23 mouse cellular contexts compared by ENCODE assay signal in genomic region chr5:122928293-122928692, GRCm38 (mm10).
DNase-seq lines count a peak whose midpoint lies in the region; ATAC-seq and TF ChIP-seq lines count a peak whose summit lies in the region.
"Had no signal": no experiment of that assay in that cellular context is flagged by ENCODE, and none has a peak within 500 bp of the region (broad histone marks: within the 10 kb centered on the region; RNA-seq: fewer than 3 reads in every experiment).

No protein-coding gene starts in this region.

- H3K36me3 ChIP-seq in heart, embryonic 14.5 days (ENCODE audit: control insufficient read depth, insufficient read depth, low read length), result peaks cover 14% of the 10 kb centered on the region
- H3K36me3 ChIP-seq in testis, adult 2 months (ENCODE audit: control insufficient read depth, insufficient read depth, low read length), result no peaks in the 10 kb centered on the region
- no peaks in the 10 kb centered on the region for H3K36me3 ChIP-seq in intestine, embryonic 16.5 days (ENCODE audit: control insufficient read depth, insufficient read depth, low read length)
- no peaks in the 10 kb centered on the region for H3K36me3 ChIP-seq in stomach, postnatal 0 days (ENCODE audit: control insufficient read depth, insufficient read depth, low read length)
- peaks cover 18% of the 10 kb centered on the region for H3K36me3 ChIP-seq in forebrain, embryonic 13.5 days (ENCODE audit: poor library complexity, severe bottlenecking)

- H3K9ac ChIP-seq in heart, embryonic 14.5 days (ENCODE audit: low read length), result no peak overlapping the region
- H3K9ac ChIP-seq in intestine, embryonic 16.5 days (ENCODE audit: low read depth, low read length), result no peak overlapping the region
- no peak overlapping the region for H3K9ac ChIP-seq in stomach, postnatal 0 days (ENCODE audit: low read length)
- H3K9ac ChIP-seq in forebrain, embryonic 13.5 days, result no peak overlapping the region
- H3K9ac ChIP-seq: hindbrain, embryonic 14.5 days; limb, embryonic 12.5 days; liver, postnatal 0 days; midbrain, embryonic 13.5 days; neural tube, embryonic 12.5 days; stomach, embryonic 15.5 days had no signal

- no peak for DNase-seq in heart, adult 9 months (ENCODE audit: low spot score in 2 of 2)
- DNase-seq in testis, postnatal 10 days (ENCODE audit: low spot score), result no peak
- peak; percentile 40 for DNase-seq in stomach, postnatal 0 days (ENCODE audit: low spot score)
- no peak for DNase-seq in cerebellum, postnatal 4 days (ENCODE audit: low spot score in 2 of 2)
- DNase-seq: adrenal gland, postnatal 25 days; cerebellum, adult 8-10 months; cerebellum, postnatal 36 days; gastrocnemius, adult 2 months; kidney, postnatal 36 days; layer of hippocampus, postnatal 36 days had no signal

- H3K4me1 ChIP-seq in heart, embryonic 14.5 days (ENCODE audit: control insufficient read depth in 2 of 2, insufficient read depth in 2 of 2, low read length in 2 of 2), result peaks cover 21 to 34% of the 10 kb centered on the region in 2 experiments
- H3K4me1 ChIP-seq in testis, adult 2 months (ENCODE audit: control insufficient read depth, insufficient read depth, low read length), result no peaks in the 10 kb centered on the region
- 0 out of 2 replicates have a peak, but pooled peaks cover 5% of the 10 kb centered on the region for H3K4me1 ChIP-seq in intestine, embryonic 16.5 days (ENCODE audit: control insufficient read depth, insufficient read depth, low read length)
- H3K4me1 ChIP-seq in stomach, postnatal 0 days (replicated peaks; ENCODE audit: control insufficient read depth, insufficient read depth), result no peaks in the 10 kb centered on the region
- peaks cover 5% of the 10 kb centered on the region; the same call in 1 of the 2 replicates for H3K4me1 ChIP-seq in forebrain, embryonic 13.5 days
- H3K4me1 ChIP-seq: neural tube, embryonic 12.5 days; stomach, embryonic 15.5 days had no signal

- TF ChIP-seq POLR2A in testis, adult 2 months (IDR thresholded peaks at IDR 0.05; ENCODE audit: control insufficient read depth, low read depth, low read length), result no peak

- no peak overlapping the region for H3K27ac ChIP-seq in heart, embryonic 14.5 days (replicated peaks in 1 of 2; ENCODE audit: control insufficient read depth in 1 of 2, insufficient read depth in 1 of 2, low read depth in 2 of 2, low read length in 2 of 2)
- H3K27ac ChIP-seq in testis, adult 2 months (ENCODE audit: control insufficient read depth, insufficient read depth, low read depth, low read length), result no peak overlapping the region
- H3K27ac ChIP-seq in intestine, embryonic 16.5 days (ENCODE audit: low read length), result no peak overlapping the region
- 0 out of 2 replicates have a peak overlapping the region, but pooled peaks have one; percentile 24 for H3K27ac ChIP-seq in stomach, postnatal 0 days (replicated peaks)
- no peak overlapping the region for H3K27ac ChIP-seq in forebrain, embryonic 13.5 days
- H3K27ac ChIP-seq: hindbrain, embryonic 14.5 days; limb, embryonic 12.5 days; midbrain, embryonic 13.5 days; neural tube, embryonic 12.5 days; stomach, embryonic 15.5 days had no signal

- no peaks in the 10 kb centered on the region for H3K9me3 ChIP-seq in heart, embryonic 14.5 days (ENCODE audit: control insufficient read depth, low read length)
- no peaks in the 10 kb centered on the region for H3K9me3 ChIP-seq in intestine, embryonic 16.5 days (ENCODE audit: control insufficient read depth, low read length)
- H3K9me3 ChIP-seq in stomach, postnatal 0 days (ENCODE audit: control insufficient read depth, low read length), result no peaks in the 10 kb centered on the region
- no peaks in the 10 kb centered on the region for H3K9me3 ChIP-seq in forebrain, embryonic 13.5 days (replicated peaks)
- H3K9me3 ChIP-seq: limb, embryonic 12.5 days; megakaryocyte, embryonic 14.5 days; midbrain, embryonic 13.5 days; neural tube, embryonic 12.5 days; stomach, embryonic 15.5 days had no signal

- no peak for TF ChIP-seq EP300 in stomach, postnatal 0 days (optimal IDR thresholded peaks at IDR 0.05)

- H3K27me3 ChIP-seq in heart, embryonic 14.5 days (ENCODE audit: control insufficient read depth, insufficient read depth, low read length), result no peaks in the 10 kb centered on the region
- no peaks in the 10 kb centered on the region for H3K27me3 ChIP-seq in testis, adult 2 months (ENCODE audit: control insufficient read depth, insufficient read depth, low read length)
- H3K27me3 ChIP-seq in intestine, embryonic 16.5 days (replicated peaks; ENCODE audit: control insufficient read depth, insufficient read depth, low read length), result no peaks in the 10 kb centered on the region
- H3K27me3 ChIP-seq in stomach, postnatal 0 days (ENCODE audit: control insufficient read depth, insufficient read depth, low read length), result no peaks in the 10 kb centered on the region
- no peaks in the 10 kb centered on the region for H3K27me3 ChIP-seq in forebrain, embryonic 13.5 days
- H3K27me3 ChIP-seq: limb, embryonic 12.5 days; megakaryocyte, embryonic 14.5 days; midbrain, embryonic 13.5 days; neural tube, embryonic 12.5 days; stomach, embryonic 15.5 days had no signal

- WGBS in heart, embryonic 14.5 days, result 89% methylated on average over 3 of the region's 3 CpGs
- 60% methylated on average over 3 of the region's 3 CpGs for WGBS in intestine, embryonic 16.5 days
- WGBS in stomach, postnatal 0 days, result 59% methylated on average over 3 of the region's 3 CpGs
- WGBS in forebrain, embryonic 13.5 days, result 82% methylated on average over 3 of the region's 3 CpGs

- H3K4me2 ChIP-seq in heart, embryonic 14.5 days (ENCODE audit: low read length), result no peak overlapping the region
- no peak overlapping the region for H3K4me2 ChIP-seq in intestine, embryonic 16.5 days (ENCODE audit: low read depth, low read length)
- H3K4me2 ChIP-seq in stomach, postnatal 0 days (replicated peaks; ENCODE audit: low read depth), result no peak overlapping the region
- H3K4me2 ChIP-seq in forebrain, embryonic 13.5 days, result no peak overlapping the region
- H3K4me2 ChIP-seq: hindbrain, embryonic 14.5 days; limb, embryonic 12.5 days; liver, embryonic 11.5 days; midbrain, embryonic 13.5 days; neural tube, embryonic 12.5 days; stomach, embryonic 15.5 days had no signal

- no peak for TF ChIP-seq CTCF in testis, adult 2 months (IDR thresholded peaks at IDR 0.05; ENCODE audit: control insufficient read depth, insufficient read depth, insufficient replicate concordance, low read depth, low read length)
- no peak for TF ChIP-seq CTCF in stomach, postnatal 0 days (IDR thresholded peaks at IDR 0.05; ENCODE audit: low read depth)

- 0 out of 2 replicates have a peak, but pooled peaks have one; percentile 4 for ATAC-seq in heart, embryonic 14.5 days (ENCODE audit: insufficient number of reproducible peaks, insufficient read depth, low FRiP score, low read depth)
- peak; percentile 51; the same call in 1 of the 2 replicates for ATAC-seq in intestine, embryonic 16.5 days
- peak; percentile 64 for ATAC-seq in stomach, postnatal 0 days (ENCODE audit: low FRiP score, low TSS enrichment)
- ATAC-seq in forebrain, embryonic 13.5 days, result no peak
- ATAC-seq: inflammation-experienced regulatory T-cells, adult 6 months; midbrain, embryonic 13.5 days had no signal

- no peak overlapping the region for H3K4me3 ChIP-seq in heart, embryonic 14.5 days (ENCODE audit: control insufficient read depth in 1 of 2, insufficient read depth in 1 of 2, low read depth in 1 of 2, low read length in 2 of 2)
- H3K4me3 ChIP-seq in testis, adult 2 months (ENCODE audit: control insufficient read depth, low read depth, low read length), result peak overlapping the region; percentile 11
- no peak overlapping the region for H3K4me3 ChIP-seq in intestine, embryonic 16.5 days (ENCODE audit: low read length)
- H3K4me3 ChIP-seq in stomach, postnatal 0 days (ENCODE audit: low read depth, low read length), result no peak overlapping the region
- no peak overlapping the region for H3K4me3 ChIP-seq in forebrain, embryonic 13.5 days
- H3K4me3 ChIP-seq: gastrocnemius, adult 2 months; limb, embryonic 12.5 days; megakaryocyte, embryonic 14.5 days; midbrain, embryonic 13.5 days; neural tube, embryonic 12.5 days; stomach, embryonic 15.5 days had no signal
